Mouse (Mus musculus): ENCODE measurements at regions not wholly inside any gene's neighbourhood (a gene's known extent, or its start where the extent isn't known, plus 50 kb on each side); places are given as distances from the start of the nearest gene placed in this dataset.

DNA sequence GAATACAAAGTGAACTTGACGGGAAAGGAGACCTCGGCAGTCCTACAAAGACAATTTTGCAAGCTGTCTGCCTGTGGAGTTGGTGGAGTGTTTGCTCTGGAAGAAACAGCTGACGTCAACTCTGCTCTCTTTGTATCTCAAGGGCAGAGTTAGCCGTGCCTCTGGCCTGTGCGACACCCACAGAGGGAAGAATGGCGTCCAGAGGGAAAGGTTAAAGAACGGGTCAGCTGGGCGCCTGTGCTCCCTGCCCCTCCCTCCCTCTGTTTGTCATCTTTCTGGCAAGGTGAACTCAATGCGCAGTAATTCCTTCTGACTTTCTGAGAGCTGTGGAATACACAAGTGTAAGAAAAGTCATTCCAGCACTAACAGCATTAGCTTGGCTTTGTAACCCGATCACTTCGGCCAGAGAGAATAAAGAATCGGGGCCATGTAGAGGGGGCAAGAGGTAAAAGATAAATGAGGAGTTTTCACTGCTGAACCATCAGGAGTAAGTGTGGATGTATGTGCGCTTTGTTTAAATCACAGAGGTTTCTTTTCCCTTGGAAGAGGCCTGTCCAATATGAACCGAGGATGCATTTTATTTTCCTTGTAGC is 474.6 kb upstream of the Got2 start:
- TF ChIP-seq POLR2A (IDR thresholded peaks at IDR 0.05; ENCODE audit: extremely low read depth, insufficient read depth, low read length) (no peak), CTCF (IDR thresholded peaks at IDR 0.05; ENCODE audit: extremely low read depth, insufficient read depth, low read length) (no peak)
